Mouse (Mus musculus): ENCODE measurements around the gene 2310011J03Rik. TPM values are rescaled to one million over a fixed set of nuclear protein-coding genes. Genes with fewer than 3 reads are reported as not detected.
A peak's percentile ranks its signal among the peaks of the same experiment; 100 is the strongest.
"Not testable (repeated sequence)": the region's sequence is repeated elsewhere in the genome, so short reads cannot be mapped to it uniquely, and the experiment has no call there.

2310011J03Rik gene
- 10 to 100 TPM; 13.8 to 15.1 TPM for total RNA-seq (2021)

GRCm38 (mm10) chr10:80320340-80320760 is at the start of gene 2310011J03Rik:
2310011J03Rik (minus strand) TSS chr10:80320537.
- DNase-seq, result peak; percentile 90 to 91
- intact Hi-C loops (cut with DNase I), result loop anchor here (2.0 kb wide), 1 partner anchor 26 kb away; the partner anchor contains the start of gene Apc2

DNA sequence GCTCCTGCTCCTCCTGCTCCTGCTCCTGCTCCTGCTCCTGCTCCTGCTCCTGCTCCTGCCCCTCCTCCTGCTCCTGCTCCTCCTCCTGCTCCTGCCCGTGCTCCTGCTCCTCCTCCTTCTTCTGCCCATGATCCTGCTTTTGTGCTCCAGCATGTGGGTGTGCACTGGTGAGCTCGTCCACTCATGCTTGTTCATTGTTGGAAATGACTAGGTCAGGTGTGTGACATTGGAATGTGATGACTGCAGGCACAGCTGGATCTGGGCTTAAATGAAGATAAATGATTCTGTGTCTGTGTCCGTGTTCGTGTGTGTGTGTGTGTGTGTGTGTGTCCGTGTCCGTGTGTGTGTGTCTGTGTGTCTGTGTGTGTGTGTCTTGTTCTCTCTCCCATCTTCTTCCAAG is 48.1 kb upstream of the 2310011J03Rik start:
- no peak for DNase-seq
- intact Hi-C loops (cut with DNase I), result loop anchor here (5.0 kb wide), 1 partner anchor 169 kb away; the partner anchor contains the start of gene Atp8b3

GRCm38 (mm10) chr10:80367954-80368353 is 47.6 kb upstream of the 2310011J03Rik start:
- no peak for DNase-seq
- intact Hi-C loops (cut with DNase I), result loop anchor here (5.0 kb wide), 1 partner anchor 169 kb away; the partner anchor contains the start of gene Atp8b3

GRCm38 (mm10) chr10:80365736-80366135 is 45.4 kb upstream of the 2310011J03Rik start:
- DNase-seq, result no peak
- intact Hi-C loops (cut with DNase I), result loop anchor here (5.0 kb wide), 1 partner anchor 172 kb away; the partner anchor contains the start of gene Atp8b3

- intact Hi-C loops (cut with DNase I), result no loop called here
- no peak for DNase-seq
Observed at GRCm38 (mm10) chr10:80363734-80364133, 43.4 kb upstream of the 2310011J03Rik start.

DNA sequence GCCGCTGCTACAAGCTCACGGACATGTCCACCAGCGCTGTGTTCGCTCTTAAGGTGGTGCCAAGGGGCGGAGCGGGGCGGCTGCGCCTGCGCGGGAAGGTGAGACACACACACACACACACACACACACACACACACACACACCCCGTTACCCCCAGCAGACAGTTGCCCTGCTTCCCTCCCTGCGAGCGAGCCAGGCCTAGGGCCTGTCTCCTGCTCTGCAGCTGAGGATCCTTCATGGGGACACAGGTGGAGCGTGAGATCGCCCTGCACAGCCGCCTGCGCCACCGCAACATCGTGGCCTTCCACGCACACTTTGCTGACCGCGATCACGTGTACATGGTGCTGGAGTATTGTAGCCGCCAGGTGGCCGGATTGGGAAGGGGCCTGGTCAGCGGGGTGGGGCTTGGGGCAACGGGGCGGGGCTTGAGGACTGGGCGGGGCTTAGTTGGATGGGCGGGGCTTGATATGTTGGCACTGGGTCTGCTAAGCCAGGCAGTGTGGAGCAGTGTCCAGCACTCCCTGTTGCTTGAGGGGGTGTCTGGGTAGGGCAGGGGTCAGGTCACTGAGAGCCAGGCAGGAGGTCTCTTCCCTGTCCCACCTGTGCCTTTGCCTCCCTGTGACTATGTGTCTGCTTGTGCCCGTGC is 37.8 kb upstream of the 2310011J03Rik start:
- peak in 1 of 2 experiments; percentile 24 for DNase-seq
- intact Hi-C loops (cut with DNase I), result no loop called here

GRCm38 (mm10) chr10:80357336-80357735 is 37.0 kb upstream of the 2310011J03Rik start:
- intact Hi-C loops (cut with DNase I), result no loop called here
- DNase-seq, result no peak

GRCm38 (mm10) chr10:80356737-80357136 is 36.4 kb upstream of the 2310011J03Rik start:
- intact Hi-C loops (cut with DNase I), result no loop called here

DNA sequence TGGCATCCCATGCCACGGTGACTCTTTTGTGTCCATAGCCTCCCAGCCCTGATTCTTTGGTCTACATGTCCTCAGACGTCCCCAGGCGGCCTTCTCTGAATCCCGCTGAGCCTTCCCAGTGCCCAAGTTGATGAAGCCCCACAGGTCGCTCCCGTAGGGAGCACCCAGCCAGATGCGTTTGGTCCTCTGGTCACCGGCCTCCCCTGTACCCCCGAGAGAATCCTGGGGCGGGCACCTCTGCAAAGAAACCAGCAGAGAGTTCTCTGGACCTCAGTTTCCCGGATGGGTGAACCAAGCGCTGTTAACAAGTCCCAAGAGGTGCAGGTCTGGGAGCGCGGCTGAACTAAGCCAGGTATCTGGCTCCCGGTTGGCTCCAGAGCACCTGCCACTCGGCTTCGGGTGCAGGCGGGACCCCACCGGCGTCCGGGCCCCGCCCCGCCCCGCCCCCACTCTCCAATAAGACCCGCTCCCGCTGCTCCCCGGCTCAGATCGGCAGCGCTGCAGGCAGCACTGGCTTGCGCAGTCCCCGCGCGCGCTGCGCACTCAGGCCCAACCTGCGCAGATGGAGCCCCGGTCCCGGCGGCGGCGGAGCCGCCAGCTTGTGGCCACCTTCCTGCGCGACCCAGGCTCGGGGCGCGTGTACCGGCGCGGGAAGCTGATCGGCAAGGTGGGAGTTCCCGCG is 35.8 kb upstream of the 2310011J03Rik start, which contains the start of gene Plk5:
Gene Plk5 (plus strand): TSS at position 459 of the 682 bp plus-strand sequence.
- no peak for DNase-seq
- intact Hi-C loops (cut with DNase I), result no loop called here

More at GRCm38 (mm10) chr10:80356737-80357136, 36.4 kb upstream of the 2310011J03Rik start:
- no peak for DNase-seq

DNA sequence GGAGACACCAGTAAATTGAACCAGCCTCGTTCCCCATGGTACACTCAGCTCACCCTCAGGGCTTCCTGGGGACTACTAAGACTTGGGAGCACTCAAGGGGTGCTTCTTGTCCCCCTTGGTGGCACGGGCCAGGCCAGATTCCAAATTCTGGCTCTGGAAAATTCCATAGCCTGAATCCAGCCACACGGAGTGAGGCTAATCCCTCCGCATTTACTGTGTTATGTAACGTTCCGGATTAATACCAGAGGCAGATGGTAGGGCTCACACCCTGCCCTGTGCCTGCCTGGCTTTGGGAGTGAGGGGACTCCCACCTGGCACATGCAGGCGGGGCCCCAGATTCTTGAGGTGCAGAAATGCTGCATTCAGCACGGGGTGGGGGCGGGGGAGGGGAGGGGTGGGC is 35.1 kb upstream of the 2310011J03Rik start:
- intact Hi-C loops (cut with DNase I), result no loop called here
- no peak for DNase-seq

DNA sequence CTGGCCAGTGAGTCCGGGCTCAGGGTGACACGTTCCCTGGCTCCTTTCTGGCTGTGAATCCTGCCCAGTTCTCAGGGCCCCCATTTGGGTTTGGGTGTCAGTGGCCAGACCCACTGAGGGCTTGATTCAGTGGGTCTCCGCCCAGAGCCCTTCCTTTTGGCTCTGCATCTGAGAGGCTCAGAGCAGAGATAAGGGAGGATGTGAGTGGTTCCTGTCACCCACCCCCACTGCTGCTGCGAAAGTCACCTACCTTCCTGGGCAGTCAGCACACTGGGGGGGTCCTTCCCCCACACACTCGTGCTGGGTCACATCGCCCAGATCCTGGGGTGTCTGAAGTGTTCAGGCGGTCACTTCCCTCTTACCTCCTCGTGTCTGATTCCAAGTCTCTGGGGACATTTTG is 32.4 kb upstream of the 2310011J03Rik start:
- intact Hi-C loops (cut with DNase I), result no loop called here
- no peak for DNase-seq

DNA sequence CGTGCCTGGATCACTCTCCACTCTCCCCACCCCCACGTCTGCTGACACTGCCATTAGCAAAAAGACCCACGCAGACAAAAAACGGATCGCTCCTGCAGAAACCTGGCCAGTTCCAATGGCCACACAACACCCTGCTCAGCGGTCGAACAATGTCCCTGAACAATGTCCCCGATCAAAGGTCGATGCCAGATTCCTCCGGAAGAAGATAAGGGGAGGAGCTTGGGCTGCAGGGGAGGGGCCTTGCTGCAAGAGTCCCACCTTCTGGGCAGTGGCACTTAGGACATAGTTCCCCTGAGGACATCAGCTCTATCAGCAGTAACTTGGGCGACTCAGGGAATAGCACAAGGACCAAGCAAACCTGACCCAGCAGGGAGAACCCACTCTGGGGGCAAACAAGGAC is 31.6 kb upstream of the 2310011J03Rik start:
- DNase-seq, result no peak
- intact Hi-C loops (cut with DNase I), result loop anchor here (2.0 kb wide), 1 partner anchor 23 kb away; no protein-coding TSS in a partner anchor

DNA sequence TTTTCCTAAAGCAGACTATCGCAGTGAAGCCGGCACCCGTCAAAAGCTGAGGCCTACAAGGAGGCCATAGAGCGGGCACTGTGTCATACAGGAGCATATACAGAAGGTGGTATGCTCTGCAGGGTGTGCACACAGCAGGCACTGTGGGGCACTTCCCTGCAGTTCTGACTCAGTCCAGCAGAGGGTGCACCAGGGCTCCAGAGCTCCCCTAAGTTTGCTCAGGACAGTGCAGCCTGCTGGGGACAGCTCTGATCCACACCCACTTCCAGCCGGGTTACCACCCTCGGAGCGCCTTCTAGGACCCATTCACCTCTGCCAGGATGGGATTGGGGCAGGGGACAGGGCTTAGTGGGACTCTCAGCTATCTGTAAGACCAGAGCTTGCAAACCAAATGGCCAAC is 30.0 kb upstream of the 2310011J03Rik start:
- DNase-seq, result peak; percentile 87 to 95
- intact Hi-C loops (cut with DNase I), result loop anchor here (2.0 kb wide), 1 partner anchor 25 kb away; no protein-coding TSS in a partner anchor

DNA sequence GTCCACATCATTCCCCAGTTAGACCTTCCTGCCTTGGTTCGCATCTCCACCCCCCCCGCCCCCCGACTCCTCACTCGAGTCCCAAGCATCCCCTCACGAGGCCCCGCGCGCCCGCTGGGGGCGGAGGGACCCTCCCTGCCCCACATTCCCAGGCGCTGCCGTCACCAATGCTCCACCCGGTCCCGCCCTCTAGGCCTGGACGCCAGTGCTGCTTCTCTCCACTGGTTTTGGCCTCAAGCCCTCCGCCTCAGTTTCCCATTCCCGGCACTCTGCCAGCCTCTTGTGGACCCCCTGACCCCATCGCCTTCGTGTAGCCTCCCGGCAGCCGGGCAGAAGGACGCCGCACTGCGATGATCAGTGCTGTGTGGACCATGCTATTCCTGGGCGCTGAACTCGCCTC is 28.6 kb upstream of the 2310011J03Rik start:
- intact Hi-C loops (cut with DNase I), result loop anchor here (1.0 to 5.0 kb wide), 2 partner anchors 54 to 172 kb away; partner anchors contain the start of genes Apc2 and Efna2

DNA sequence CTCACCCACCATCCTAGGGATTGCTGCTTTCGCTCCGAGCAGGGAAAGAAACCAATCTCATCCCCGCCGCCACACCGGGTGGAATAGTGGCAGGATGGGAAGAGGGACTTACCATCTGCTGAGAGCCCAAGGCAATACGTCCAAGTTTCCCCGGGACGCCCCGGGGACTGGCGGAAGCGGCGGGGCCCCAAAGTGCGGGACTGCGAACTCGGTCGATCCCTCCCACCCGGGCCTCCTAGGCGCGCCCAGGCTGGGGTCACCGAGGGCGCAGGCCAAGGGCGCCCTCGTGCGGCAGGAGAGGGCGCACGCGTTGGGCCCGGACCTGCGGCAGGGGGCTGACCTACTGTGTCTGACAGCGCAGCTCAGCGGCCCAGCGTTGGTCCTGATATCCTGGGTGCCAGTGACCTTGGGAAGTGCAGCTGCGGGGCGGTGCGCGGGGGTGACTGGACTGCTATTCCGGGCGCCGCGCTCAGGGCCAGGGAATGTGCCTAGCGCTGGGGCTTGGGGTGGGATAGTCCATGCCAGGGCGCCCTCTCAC is 28.0 kb upstream of the 2310011J03Rik start, which contains the start of gene Adamtsl5:
Gene Adamtsl5 (minus strand): TSS at position 169 of the 538 bp plus-strand sequence.
- DNase-seq, result peak; percentile 78 to 85
- intact Hi-C loops (cut with DNase I), result loop anchor here (1.0 to 5.0 kb wide), 2 partner anchors 53 to 171 kb away; partner anchors contain the start of genes Apc2 and Efna2

More for the DNA sequence above, 28.6 kb upstream of the 2310011J03Rik start:
- peak in 1 of 2 experiments; percentile 47 for DNase-seq

GRCm38 (mm10) chr10:80347514-80347967 is 27.2 kb upstream of the 2310011J03Rik start:
- intact Hi-C loops (cut with DNase I), result loop anchor here (5.0 kb wide), 1 partner anchor 170 kb away; the partner anchor contains the start of gene Efna2

GRCm38 (mm10) chr10:80345929-80346328 is 25.6 kb upstream of the 2310011J03Rik start:
- intact Hi-C loops (cut with DNase I), result loop anchor here (5.0 kb wide), 1 partner anchor 169 kb away; the partner anchor contains the start of gene Efna2
- not testable (repeated sequence) for DNase-seq

More at GRCm38 (mm10) chr10:80347514-80347967, 27.2 kb upstream of the 2310011J03Rik start:
- peak; percentile 44 to 59 for DNase-seq

- intact Hi-C loops (cut with DNase I), result loop anchor here (5.0 kb wide), 1 partner anchor 168 kb away; the partner anchor contains the start of gene Efna2
- no peak for DNase-seq
Observed at GRCm38 (mm10) chr10:80345122-80345521, 24.8 kb upstream of the 2310011J03Rik start.

DNA sequence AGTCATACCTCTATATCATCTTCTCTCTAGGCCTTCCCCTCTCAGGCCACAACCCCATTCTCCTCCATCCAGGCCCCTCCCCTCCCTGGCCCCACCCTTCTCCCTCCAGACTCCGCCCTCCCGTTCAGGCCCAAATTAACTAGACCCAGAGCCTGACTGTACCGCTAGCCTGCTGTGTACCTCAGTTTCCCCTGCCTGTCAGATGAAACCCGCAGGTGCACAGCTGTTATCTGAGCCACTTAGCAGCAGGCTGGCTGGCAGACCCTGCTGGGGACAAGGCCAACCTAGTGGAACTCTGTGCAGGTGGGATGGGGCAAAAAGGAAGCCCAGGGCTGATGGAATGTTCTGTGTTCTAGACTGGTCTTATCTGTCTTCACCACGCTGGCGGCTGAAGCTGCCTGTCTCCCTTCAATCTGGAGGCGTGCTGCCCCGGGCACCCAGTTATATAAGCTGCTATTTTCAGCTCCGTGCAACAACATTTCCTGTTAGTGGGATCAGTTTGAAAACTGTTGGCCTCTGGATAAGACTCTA is 23.9 kb upstream of the 2310011J03Rik start:
- DNase-seq, result peak in 1 of 2 experiments; percentile 53
- intact Hi-C loops (cut with DNase I), result no loop called here

GRCm38 (mm10) chr10:80343425-80343895 is 23.1 kb upstream of the 2310011J03Rik start:
- no peak for DNase-seq
- intact Hi-C loops (cut with DNase I), result no loop called here
